Mouse (Mus musculus) hindbrain, embryonic 12.5 days (tissue): ENCODE measurements around the gene Traf3ip1. TPM values are rescaled to one million over a fixed set of nuclear protein-coding genes. Genes with fewer than 3 reads are reported as not detected.
"Not testable (repeated sequence)": the region's sequence is repeated elsewhere in the genome, so short reads cannot be mapped to it uniquely, and the experiment has no call there.

Experiments used
- ATAC-seq: fragments of 200-750 bp; cut with Nextera tagmentation; 2 replicates; pipeline ENCODE4 v1.8.0; 2017; ENCODE audit warnings: moderate TSS enrichment; ENCODE audit not compliant: low FRiP score
- H3K27ac ChIP-seq: fragments of 300-500 bp; sonication (generic); 2 replicates; pipeline ENCODE4 v1.5.1; 2016; ENCODE audit warnings: mild to moderate bottlenecking
- H3K27me3 ChIP-seq: fragments of 300-500 bp; sonication (generic); 2 replicates; pipeline ENCODE4 v1.6.1; 2016; ENCODE audit warnings: mild to moderate bottlenecking
- H3K36me3 ChIP-seq: fragments of 300-500 bp; sonication (generic); 2 replicates; pipeline ENCODE4 v1.6.1; 2016; ENCODE audit warnings: mild to moderate bottlenecking
- H3K4me1 ChIP-seq: fragments of 300-500 bp; sonication (generic); 2 replicates; pipeline ENCODE4 v1.6.1; 2016
- H3K4me2 ChIP-seq: fragments of 300-500 bp; sonication (generic); replicated peaks from 2 replicates; pipeline ENCODE4 v1.6.1; 2016; ENCODE audit warnings: mild to moderate bottlenecking
- H3K4me3 ChIP-seq: fragments of 300-500 bp; sonication (generic); 2 replicates; pipeline ENCODE4 v1.5.1; 2016; ENCODE audit warnings: mild to moderate bottlenecking
- H3K9ac ChIP-seq: fragments of 300-500 bp; sonication (generic); 2 replicates; pipeline ENCODE4 v1.6.1; 2016; ENCODE audit warnings: mild to moderate bottlenecking, moderate library complexity
- H3K9me3 ChIP-seq: fragments of 300-500 bp; sonication (generic); replicated peaks from 2 replicates; pipeline ENCODE4 v1.6.1; 2016; ENCODE audit warnings: mild to moderate bottlenecking
- WGBS: fragments of 180-500 bp; shearing (Covaris S2); methylation state at CpG from one replicate; pipeline ENCODE4 v1.1.7; 2016; 5-methylcytosine and 5-hydroxymethylcytosine counted together
- polyA plus RNA-seq: library from polyadenylated mRNA; unstranded; fragments of >200 nt; fragmentation: Nextera tagmentation; extraction: Ambion mirVana; gene quantifications from 2 replicates; pipeline ENCODE4 v1.2.1, GENCODE M21; 2016

Gene Traf3ip1
- polyA plus RNA-seq, 1 experiment from 2014 or later, result 13.0 TPM

GRCm38 (mm10) chr1:91469888-91470419 lies 24.5 kb upstream of the Traf3ip1 start:
- Histone ChIP-seq H3K9ac (no peak overlapping the region), H3K9me3 (no peaks in the 10 kb centered on the region), H3K27me3 (no peaks in the 10 kb centered on the region), H3K36me3 (no peaks in the 10 kb centered on the region), H3K4me1 (no peaks in the 10 kb centered on the region), H3K4me2 (no peak overlapping the region), H3K4me3 (no peak overlapping the region), H3K27ac (no peak overlapping the region)
- ATAC-seq, result no peak
- WGBS, result 79% methylated on average over 4 of the region's 4 CpGs

- H3K27ac ChIP-seq, H3K27me3 ChIP-seq, H3K9ac ChIP-seq, ATAC-seq, H3K4me1 ChIP-seq, H3K9me3 ChIP-seq, H3K36me3 ChIP-seq, H3K4me2 ChIP-seq, H3K4me3 ChIP-seq: not testable (repeated sequence)
- WGBS, result 95% methylated on average over 11 of the region's 13 CpGs
These were observed 16.3 kb upstream of the Traf3ip1 start for GRCm38 (mm10) chr1:91478145-91478544.

- no peaks in the 10 kb centered on the region for H3K36me3 ChIP-seq
- 90% methylated on average over 1 of the region's 1 CpGs for WGBS
These were observed 15.5 kb upstream of the Traf3ip1 start for GRCm38 (mm10) chr1:91478958-91479357.

GRCm38 (mm10) chr1:91482616-91483211 lies 11.7 kb upstream of the Traf3ip1 start:
- Histone ChIP-seq H3K4me2 (no peak overlapping the region), H3K9ac (no peak overlapping the region), H3K27me3 (no peaks in the 10 kb centered on the region), H3K4me3 (no peak overlapping the region), H3K9me3 (0 out of 2 replicates have a peak, but pooled peaks cover 4% of the 10 kb centered on the region), H3K36me3 (no peaks in the 10 kb centered on the region), H3K4me1 (no peaks in the 10 kb centered on the region), H3K27ac (no peak overlapping the region)
- no peak for ATAC-seq
- 90% methylated on average over 7 of the region's 7 CpGs for WGBS

More at GRCm38 (mm10) chr1:91478958-91479357, 15.5 kb upstream of the Traf3ip1 start:
- ATAC-seq, result no peak
- Histone ChIP-seq H3K9ac (no peak overlapping the region), H3K4me2 (no peak overlapping the region), H3K9me3 (0 out of 2 replicates have a peak, but pooled peaks cover 4% of the 10 kb centered on the region), H3K27ac (no peak overlapping the region), H3K27me3 (no peaks in the 10 kb centered on the region), H3K4me3 (no peak overlapping the region), H3K4me1 (no peaks in the 10 kb centered on the region)

- WGBS, result 44% methylated on average over 10 of the region's 10 CpGs
- Histone ChIP-seq H3K36me3 (no peaks in the 10 kb centered on the region), H3K9me3 (0 out of 2 replicates have a peak, but pooled peaks cover 4% of the 10 kb centered on the region), H3K27ac (no peak overlapping the region), H3K4me1 (no peaks in the 10 kb centered on the region), H3K4me3 (no peak overlapping the region), H3K9ac (no peak overlapping the region), H3K27me3 (no peaks in the 10 kb centered on the region), H3K4me2 (no peak overlapping the region)
- ATAC-seq, result peak; percentile 72; the same call in 1 of the 2 replicates
These were observed 11.0 kb upstream of the Traf3ip1 start for GRCm38 (mm10) chr1:91483304-91484010.

GRCm38 (mm10) chr1:91484011-91484346 lies 10.5 kb upstream of the Traf3ip1 start:
- Histone ChIP-seq H3K27ac (no peak overlapping the region), H3K9me3 (0 out of 2 replicates have a peak, but pooled peaks cover under 1% of the 10 kb centered on the region), H3K9ac (no peak overlapping the region), H3K27me3 (no peaks in the 10 kb centered on the region), H3K4me2 (no peak overlapping the region), H3K36me3 (no peaks in the 10 kb centered on the region), H3K4me3 (no peak overlapping the region), H3K4me1 (no peaks in the 10 kb centered on the region)
- no peak for ATAC-seq
- 68% methylated on average over 5 of the region's 5 CpGs for WGBS

GRCm38 (mm10) chr1:91485422-91485821 lies 9.0 kb upstream of the Traf3ip1 start:
- Histone ChIP-seq H3K4me1 (no peaks in the 10 kb centered on the region), H3K27me3 (no peaks in the 10 kb centered on the region), H3K4me2 (no peak overlapping the region), H3K27ac (no peak overlapping the region), H3K9me3 (no peaks in the 10 kb centered on the region), H3K4me3 (no peak overlapping the region), H3K9ac (no peak overlapping the region), H3K36me3 (no peaks in the 10 kb centered on the region)
- WGBS, result 70% methylated on average over 3 of the region's 3 CpGs
- no peak for ATAC-seq

- no peak overlapping the region for H3K27ac ChIP-seq
- H3K4me2 ChIP-seq, result no peak overlapping the region
- H3K9me3 ChIP-seq, result no peaks in the 10 kb centered on the region
- no peaks in the 10 kb centered on the region for H3K36me3 ChIP-seq
- no peak overlapping the region for H3K9ac ChIP-seq
- no peaks in the 10 kb centered on the region for H3K27me3 ChIP-seq
- no peak for ATAC-seq
- H3K4me3 ChIP-seq, result no peak overlapping the region
- no peaks in the 10 kb centered on the region for H3K4me1 ChIP-seq
- 84% methylated on average over 3 of the region's 3 CpGs for WGBS
These were observed 8.3 kb upstream of the Traf3ip1 start for GRCm38 (mm10) chr1:91486165-91486564.

- no peak for ATAC-seq
- WGBS, result 62% methylated on average over 1 of the region's 1 CpGs
- no peaks in the 10 kb centered on the region for H3K9me3 ChIP-seq
- H3K4me3 ChIP-seq, result no peak overlapping the region
- no peaks in the 10 kb centered on the region for H3K27me3 ChIP-seq
- no peaks in the 10 kb centered on the region for H3K36me3 ChIP-seq
- H3K9ac ChIP-seq, result no peak overlapping the region
- no peak overlapping the region for H3K4me2 ChIP-seq
- peaks cover 6% of the 10 kb centered on the region for H3K4me1 ChIP-seq
- no peak overlapping the region for H3K27ac ChIP-seq
These were observed 4.1 kb upstream of the Traf3ip1 start for GRCm38 (mm10) chr1:91490322-91490721.

- Histone ChIP-seq H3K36me3 (no peaks in the 10 kb centered on the region), H3K4me1 (peaks cover 16% of the 10 kb centered on the region), H3K9ac (no peak overlapping the region), H3K9me3 (no peaks in the 10 kb centered on the region), H3K4me2 (no peak overlapping the region), H3K27ac (no peak overlapping the region), H3K27me3 (no peaks in the 10 kb centered on the region), H3K4me3 (no peak overlapping the region)
- no peak for ATAC-seq
- WGBS, result 21% methylated on average over 2 of the region's 2 CpGs
These were observed 1.7 kb upstream of the Traf3ip1 start for GRCm38 (mm10) chr1:91492740-91493139.

- WGBS, result 56% methylated on average over 3 of the region's 3 CpGs
These were observed 509 bp upstream of the Traf3ip1 start for GRCm38 (mm10) chr1:91493938-91494337.

GRCm38 (mm10) chr1:91495321-91495720 lies 874 bp downstream of the Traf3ip1 start:
- peak overlapping the region; percentile 90 for H3K4me3 ChIP-seq
- H3K9me3 ChIP-seq, result no peaks in the 10 kb centered on the region
- WGBS, result 49% methylated on average over 5 of the region's 5 CpGs
- no peaks in the 10 kb centered on the region for H3K27me3 ChIP-seq
- peak overlapping the region; percentile 86 for H3K4me2 ChIP-seq
- H3K9ac ChIP-seq, result peak overlapping the region; percentile 93
- peaks cover 11% of the 10 kb centered on the region; the same call in 1 of the 2 replicates for H3K36me3 ChIP-seq
- no peak overlapping the region for H3K27ac ChIP-seq
- peaks cover 16% of the 10 kb centered on the region for H3K4me1 ChIP-seq
- ATAC-seq, result no peak

More at GRCm38 (mm10) chr1:91493938-91494337, 509 bp upstream of the Traf3ip1 start:
- H3K9me3 ChIP-seq, result no peaks in the 10 kb centered on the region
- H3K9ac ChIP-seq, result peak overlapping the region; percentile 93; the same call in 1 of the 2 replicates
- H3K4me3 ChIP-seq, result peak overlapping the region; percentile 90
- H3K27me3 ChIP-seq, result no peaks in the 10 kb centered on the region
- H3K4me1 ChIP-seq, result peaks cover 16% of the 10 kb centered on the region
- no peak overlapping the region for H3K27ac ChIP-seq
- no peaks in the 10 kb centered on the region for H3K36me3 ChIP-seq
- peak overlapping the region; percentile 86 for H3K4me2 ChIP-seq
- peak; percentile 44 for ATAC-seq
